Mouse (Mus musculus) R1 (cell line): ENCODE results near the gene Spata2.
A peak's percentile ranks its signal among the peaks of the same experiment; 100 is the strongest.

Experiments
- DNase-seq: peaks from one replicate; pipeline ENCODE4 v3.0.0-alpha.2; 2018; ENCODE audit warnings: low read depth, low spot score

Gene Spata2

GRCm38 (mm10) chr2:167492713-167493636 lies at the start of gene Spata2:
TSS of gene Spata2 (minus strand) at chr2:167492887.
- DNase-seq = peak; percentile 90

GRCm38 (mm10) chr2:167542361-167542760 lies 49.7 kb upstream of the Spata2 start:
- no peak for DNase-seq

- DNase-seq = no peak
Measured at GRCm38 (mm10) chr2:167541761-167542160, 49.1 kb upstream of the Spata2 start.

- DNase-seq = no peak
Measured at GRCm38 (mm10) chr2:167541324-167541723, 48.6 kb upstream of the Spata2 start.

- peak; percentile 72 for DNase-seq
Measured at GRCm38 (mm10) chr2:167540477-167541110, 47.9 kb upstream of the Spata2 start.

- peak; percentile 59 for DNase-seq
Measured at GRCm38 (mm10) chr2:167539536-167540476, 47.1 kb upstream of the Spata2 start.

- DNase-seq = no peak
Measured at GRCm38 (mm10) chr2:167538671-167539306, 46.1 kb upstream of the Spata2 start.

GRCm38 (mm10) chr2:167537476-167538297 lies 45.0 kb upstream of the Spata2 start, which contains the start of gene Snai1:
TSS of gene Snai1 (plus strand) at chr2:167538195.
- peak; percentile 97 for DNase-seq

GRCm38 (mm10) chr2:167536320-167536945 lies 43.7 kb upstream of the Spata2 start:
- no peak for DNase-seq

- DNase-seq = no peak
Measured at GRCm38 (mm10) chr2:167533880-167534279, 41.2 kb upstream of the Spata2 start.

- peak; percentile 58 for DNase-seq
Measured at GRCm38 (mm10) chr2:167532131-167532530, 39.4 kb upstream of the Spata2 start.

GRCm38 (mm10) chr2:167530536-167530935 lies 37.8 kb upstream of the Spata2 start:
- peak; percentile 58 for DNase-seq

GRCm38 (mm10) chr2:167529935-167530513 lies 37.3 kb upstream of the Spata2 start:
- DNase-seq = peak; percentile 64

- peak; percentile 43 for DNase-seq
Measured at GRCm38 (mm10) chr2:167528278-167528677, 35.6 kb upstream of the Spata2 start.

GRCm38 (mm10) chr2:167519606-167520252 lies 27.0 kb upstream of the Spata2 start:
- peak; percentile 77 for DNase-seq

- DNase-seq = no peak
Measured at GRCm38 (mm10) chr2:167515688-167516087, 23.0 kb upstream of the Spata2 start.

GRCm38 (mm10) chr2:167514641-167515040 lies 22.0 kb upstream of the Spata2 start:
- no peak for DNase-seq

GRCm38 (mm10) chr2:167512970-167513369 lies 20.3 kb upstream of the Spata2 start:
- DNase-seq = peak; percentile 60

- no peak for DNase-seq
Measured at GRCm38 (mm10) chr2:167512365-167512764, 19.7 kb upstream of the Spata2 start.
